Mouse (Mus musculus) stomach, embryonic 14.5 days (tissue): ENCODE measurements around the gene Efhc1. TPM values are rescaled to one million over a fixed set of nuclear protein-coding genes. Genes with fewer than 3 reads are reported as not detected.

ENCODE experiments used
- ATAC-seq: fragments of 200-750 bp; cut with Nextera tagmentation; 2 replicates; pipeline ENCODE4 v1.8.0; 2017; ENCODE audit warnings: low read depth, moderate TSS enrichment; ENCODE audit not compliant: insufficient number of reproducible peaks, insufficient read depth, low FRiP score
- H3K27ac ChIP-seq: fragments of 300-500 bp; sonication (generic); 2 replicates; pipeline ENCODE4 v1.5.1; 2014; ENCODE audit warnings: mild to moderate bottlenecking, low read length, moderate library complexity, mixed read lengths
- H3K27me3 ChIP-seq: fragments of 300-500 bp; sonication (generic); 2 replicates; pipeline ENCODE4 v1.6.1; 2014; ENCODE audit warnings: low read length, control low read depth, mixed read lengths; ENCODE audit not compliant: control insufficient read depth, insufficient read depth
- H3K36me3 ChIP-seq: fragments of 300-500 bp; sonication (generic); 2 replicates; pipeline ENCODE4 v1.6.1; 2014; ENCODE audit warnings: mild to moderate bottlenecking, control low read depth, low read length, moderate library complexity, mixed read lengths; ENCODE audit not compliant: control insufficient read depth, insufficient read depth
- H3K4me1 ChIP-seq: fragments of 300-500 bp; sonication (generic); 2 replicates; pipeline ENCODE4 v1.6.1; 2014; ENCODE audit warnings: low read length, control low read depth, mixed read lengths; ENCODE audit not compliant: control insufficient read depth, insufficient read depth
- H3K4me2 ChIP-seq: fragments of 300-500 bp; sonication (generic); replicated peaks from 2 replicates; pipeline ENCODE4 v1.6.1; 2014; ENCODE audit warnings: low read depth, low read length, control low read depth
- H3K4me3 ChIP-seq: fragments of 300-500 bp; sonication (generic); 2 replicates; pipeline ENCODE4 v1.5.1; 2014; ENCODE audit warnings: low read depth, low read length, control low read depth
- H3K9ac ChIP-seq: fragments of 300-500 bp; sonication (generic); replicated peaks from 2 replicates; pipeline ENCODE4 v1.6.1; 2014; ENCODE audit warnings: low read depth, mild to moderate bottlenecking, control low read depth, low read length, moderate library complexity, mixed read lengths
- H3K9me3 ChIP-seq: fragments of 300-500 bp; sonication (generic); 2 replicates; pipeline ENCODE4 v1.6.1; 2016; ENCODE audit warnings: low read depth, low read length, control low read depth; ENCODE audit not compliant: control insufficient read depth
- WGBS: fragments of 180-500 bp; shearing (Covaris S2); extraction: QIAGEN DNeasy Blood & Tissue Kit; methylation state at CpG from one replicate; pipeline ENCODE4 v1.1.7; 2014; 5-methylcytosine and 5-hydroxymethylcytosine counted together
- polyA plus RNA-seq: library from polyadenylated mRNA; unstranded; fragments of >200 nt; fragmentation: Nextera tagmentation; extraction: Ambion mirVana; gene quantifications from 2 replicates; pipeline ENCODE4 v1.2.1, GENCODE M21; 2014

Efhc1 gene
- polyA plus RNA-seq, 1 experiment from 2014 or later: 3.6 TPM

DNA sequence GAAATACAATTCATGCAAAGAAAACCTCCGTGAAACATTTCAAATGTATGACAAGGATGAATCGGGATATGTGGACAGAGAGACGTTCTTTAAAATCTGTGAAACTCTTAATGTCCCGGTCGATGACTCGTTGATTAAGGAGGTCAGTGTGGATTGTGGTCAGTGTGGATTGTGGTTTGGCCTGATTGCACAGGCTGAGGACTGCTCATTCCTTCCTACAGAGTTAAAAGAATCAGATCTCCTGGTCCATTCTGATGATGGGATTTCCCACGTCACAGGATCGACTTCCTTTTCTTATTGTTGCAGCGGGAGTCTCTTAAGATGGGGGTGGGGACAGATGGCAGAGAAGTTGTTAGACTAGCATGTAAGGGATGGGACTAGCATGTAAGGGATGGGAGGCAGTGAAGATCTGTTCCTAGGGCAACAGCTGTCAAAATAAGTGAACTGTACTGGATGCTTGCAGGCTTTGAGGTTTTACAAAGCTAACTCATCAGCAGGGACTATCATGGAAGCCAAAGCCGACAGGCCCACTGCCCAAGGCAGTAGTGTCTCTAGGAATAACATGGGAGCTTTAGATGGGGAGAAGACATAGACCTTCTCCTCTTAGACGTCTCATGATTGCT, 38.1 kb downstream of the Efhc1 start:
- 89% methylated on average over 11 of the region's 11 CpGs for WGBS

DNA sequence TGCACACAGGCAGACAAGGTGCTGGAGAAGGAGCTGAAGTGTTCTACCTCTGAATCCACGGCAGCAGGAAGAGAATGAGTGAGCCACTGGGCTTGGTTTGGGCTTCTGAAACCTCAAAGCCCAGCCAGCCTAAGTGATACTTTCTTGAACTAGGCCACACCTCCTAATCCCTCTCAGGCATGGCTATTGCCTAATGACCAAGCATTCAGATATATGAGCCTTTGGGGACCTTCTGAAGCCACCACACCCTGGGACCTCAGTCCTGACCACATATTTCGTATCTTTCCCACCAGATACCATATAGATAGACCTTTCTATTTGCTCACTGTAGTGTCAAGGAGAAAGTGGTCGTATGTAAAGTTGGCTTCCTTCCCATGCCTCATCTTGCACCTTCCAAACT, 42.3 kb downstream of the Efhc1 start:
- Histone ChIP-seq H3K27me3 (no peaks in the 10 kb centered on the region), H3K4me3 (no peak overlapping the region), H3K9ac (no peak overlapping the region), H3K4me2 (no peak overlapping the region), H3K36me3 (no peaks in the 10 kb centered on the region), H3K4me1 (no peaks in the 10 kb centered on the region), H3K9me3 (no peaks in the 10 kb centered on the region), H3K27ac (no peak overlapping the region)
- ATAC-seq: no peak
- 86% methylated on average over 3 of the region's 3 CpGs for WGBS

More for the DNA sequence above, 38.1 kb downstream of the Efhc1 start:
- H3K9ac ChIP-seq: no peak overlapping the region
- H3K27ac ChIP-seq: no peak overlapping the region
- H3K36me3 ChIP-seq: no peaks in the 10 kb centered on the region
- no peak overlapping the region for H3K4me2 ChIP-seq
- no peaks in the 10 kb centered on the region for H3K27me3 ChIP-seq
- H3K9me3 ChIP-seq: no peaks in the 10 kb centered on the region
- H3K4me1 ChIP-seq: no peaks in the 10 kb centered on the region
- H3K4me3 ChIP-seq: no peak overlapping the region
- no peak for ATAC-seq

DNA sequence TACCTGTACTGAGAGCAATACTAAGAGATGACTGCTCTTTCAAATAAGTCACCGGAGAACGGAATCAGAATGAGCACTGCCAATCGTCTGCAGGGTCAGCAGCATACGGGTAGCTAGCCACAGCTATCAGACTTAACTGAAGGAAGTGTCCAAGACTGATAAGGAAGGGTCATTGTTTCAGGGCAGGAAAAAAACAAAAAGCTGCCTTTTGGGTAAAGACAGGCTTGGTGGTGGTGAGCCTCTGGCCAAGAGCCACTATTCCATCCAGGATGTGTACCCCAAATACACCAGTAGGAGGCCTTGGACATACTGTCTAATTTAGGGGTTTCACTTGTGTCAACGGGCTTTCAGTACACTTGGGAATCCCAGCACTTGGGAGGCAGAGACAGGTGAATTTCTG, 42.9 kb downstream of the Efhc1 start:
- Histone ChIP-seq H3K4me1 (no peaks in the 10 kb centered on the region), H3K9me3 (no peaks in the 10 kb centered on the region), H3K27ac (no peak overlapping the region), H3K4me2 (no peak overlapping the region), H3K9ac (no peak overlapping the region), H3K4me3 (no peak overlapping the region), H3K36me3 (no peaks in the 10 kb centered on the region), H3K27me3 (no peaks in the 10 kb centered on the region)
- ATAC-seq: no peak
- 88% methylated on average over 5 of the region's 5 CpGs for WGBS

DNA sequence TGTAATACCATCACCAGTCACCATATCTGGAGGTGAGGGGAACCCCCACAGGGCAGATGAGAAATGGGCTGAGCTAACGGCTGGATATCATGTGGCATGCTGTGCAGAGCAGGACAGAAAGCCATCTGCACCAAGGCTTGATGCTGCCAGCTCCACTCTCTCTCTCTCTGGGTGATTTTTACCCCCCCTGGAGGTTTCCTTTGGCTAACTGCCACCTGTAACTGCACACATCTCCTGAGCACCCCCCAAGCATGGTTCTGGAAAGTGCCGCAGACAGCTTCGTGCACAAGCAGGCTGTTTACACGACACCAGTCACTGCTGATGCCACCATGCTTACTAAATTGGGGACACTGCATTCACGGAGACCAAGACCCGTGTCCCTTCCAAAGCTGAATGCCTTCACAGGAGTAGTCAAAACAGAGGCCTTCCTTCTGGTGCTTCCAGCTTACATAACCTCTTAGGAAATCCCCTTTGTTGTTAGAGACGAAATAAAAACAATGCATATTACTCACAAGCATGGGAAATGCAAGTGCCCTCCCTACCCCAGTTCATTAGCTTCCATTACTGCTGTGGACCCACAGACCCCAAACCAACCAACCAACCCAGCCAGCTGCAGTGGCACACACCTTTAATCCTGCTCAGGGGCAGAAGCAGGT, 44.0 kb downstream of the Efhc1 start:
- Histone ChIP-seq H3K9ac (no peak overlapping the region), H3K36me3 (no peaks in the 10 kb centered on the region), H3K4me2 (no peak overlapping the region), H3K9me3 (no peaks in the 10 kb centered on the region), H3K27ac (no peak overlapping the region), H3K4me3 (no peak overlapping the region), H3K4me1 (no peaks in the 10 kb centered on the region), H3K27me3 (no peaks in the 10 kb centered on the region)
- WGBS: 82% methylated on average over 7 of the region's 7 CpGs
- ATAC-seq: no peak

DNA sequence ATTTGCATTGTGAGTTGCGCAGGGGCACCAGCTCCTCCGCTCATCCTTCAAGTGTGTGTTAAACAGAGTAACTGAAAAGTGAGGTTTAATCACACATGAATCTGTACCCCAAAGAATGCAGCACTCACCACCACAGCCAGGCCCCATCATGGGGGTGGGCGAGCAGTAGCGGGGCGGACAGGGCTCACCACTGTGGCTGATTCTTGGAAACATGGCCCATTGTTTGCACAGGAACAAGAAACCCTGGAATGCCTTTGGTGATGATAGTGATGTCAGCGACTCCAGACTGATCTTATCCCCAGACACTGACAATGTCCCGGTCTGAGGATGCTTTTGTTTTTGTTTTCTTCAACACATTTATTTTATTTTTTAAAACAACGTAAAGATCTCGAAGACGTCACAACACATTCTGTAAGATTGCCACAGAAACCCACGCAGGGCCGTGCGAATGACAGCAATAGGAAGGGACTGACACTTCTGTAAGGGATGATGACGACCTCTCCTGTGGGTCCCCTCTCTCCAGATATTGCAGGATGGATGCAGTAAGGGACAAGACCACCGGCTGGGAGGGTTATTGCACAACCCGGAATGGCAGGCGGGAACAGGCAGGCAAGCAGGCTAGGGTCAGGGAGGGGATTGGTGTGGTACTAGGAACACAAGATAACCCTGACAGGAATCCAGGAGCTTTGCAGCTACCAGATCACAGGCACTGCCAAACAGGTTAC, 45.3 kb downstream of the Efhc1 start:
- WGBS: 61% methylated on average over 17 of the region's 17 CpGs
- no peak overlapping the region for H3K4me2 ChIP-seq
- H3K9me3 ChIP-seq: no peaks in the 10 kb centered on the region
- no peak overlapping the region for H3K4me3 ChIP-seq
- ATAC-seq: 0 out of 2 replicates have a peak, but pooled peaks have one; percentile 8
- H3K4me1 ChIP-seq: no peaks in the 10 kb centered on the region
- peaks cover 5% of the 10 kb centered on the region; the same call in 1 of the 2 replicates for H3K36me3 ChIP-seq
- no peaks in the 10 kb centered on the region for H3K27me3 ChIP-seq
- H3K9ac ChIP-seq: no peak overlapping the region
- no peak overlapping the region for H3K27ac ChIP-seq

DNA sequence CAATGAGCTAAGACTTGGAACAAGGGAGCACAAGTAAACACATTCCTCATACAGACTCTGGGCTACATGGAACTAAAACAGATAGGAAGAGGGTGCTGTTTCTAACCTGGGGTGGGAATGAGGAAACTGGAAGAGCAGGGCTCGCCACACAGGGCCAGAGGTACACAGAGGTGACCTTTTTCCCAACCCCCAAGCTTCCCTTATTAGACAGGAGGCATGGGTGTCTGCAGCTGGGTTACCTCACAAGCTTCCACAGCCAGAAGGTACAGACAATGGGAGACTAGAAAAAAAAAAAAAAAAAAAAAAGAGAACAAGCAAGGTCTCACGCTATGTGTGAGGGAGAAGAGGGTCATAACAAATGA, 45.9 kb downstream of the Efhc1 start:
- Histone ChIP-seq H3K36me3 (peaks cover 9% of the 10 kb centered on the region; the same call in 1 of the 2 replicates), H3K9me3 (no peaks in the 10 kb centered on the region), H3K27ac (no peak overlapping the region), H3K27me3 (no peaks in the 10 kb centered on the region), H3K4me3 (no peak overlapping the region), H3K9ac (no peak overlapping the region), H3K4me1 (no peaks in the 10 kb centered on the region), H3K4me2 (no peak overlapping the region)
- peak; percentile 26; the same call in 1 of the 2 replicates for ATAC-seq
- WGBS: 60% methylated on average over 2 of the region's 2 CpGs

DNA sequence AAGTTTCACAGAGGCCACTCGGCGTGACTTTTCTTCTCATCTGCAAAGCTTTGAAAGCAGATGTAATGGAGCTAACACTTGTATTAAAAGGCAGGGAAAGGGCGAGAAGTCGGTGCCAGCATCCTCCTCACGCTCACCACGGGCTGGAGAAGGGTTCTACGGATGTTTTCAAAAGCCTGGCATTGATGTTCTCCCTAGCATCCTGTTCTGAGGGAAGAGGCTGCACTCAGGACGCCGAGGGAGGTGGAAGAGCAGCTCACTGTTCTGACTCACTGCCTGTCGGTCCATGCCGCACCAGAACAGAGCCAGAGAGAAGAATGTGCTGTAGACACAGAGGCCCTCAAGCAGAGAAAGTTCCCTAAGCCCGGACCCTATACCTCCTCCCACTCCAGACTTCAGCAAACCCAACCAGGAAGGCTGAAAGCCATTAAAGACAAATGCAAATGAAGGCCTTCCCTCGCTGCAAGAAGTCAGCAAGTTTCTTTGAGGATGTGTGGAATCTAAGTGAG, 46.5 kb downstream of the Efhc1 start:
- no peak overlapping the region for H3K4me3 ChIP-seq
- no peak overlapping the region for H3K4me2 ChIP-seq
- H3K36me3 ChIP-seq: peaks cover 13% of the 10 kb centered on the region; the same call in 1 of the 2 replicates
- no peak overlapping the region for H3K27ac ChIP-seq
- WGBS: 63% methylated on average over 13 of the region's 13 CpGs
- no peaks in the 10 kb centered on the region for H3K4me1 ChIP-seq
- ATAC-seq: no peak
- H3K27me3 ChIP-seq: no peaks in the 10 kb centered on the region
- no peaks in the 10 kb centered on the region for H3K9me3 ChIP-seq
- no peak overlapping the region for H3K9ac ChIP-seq

DNA sequence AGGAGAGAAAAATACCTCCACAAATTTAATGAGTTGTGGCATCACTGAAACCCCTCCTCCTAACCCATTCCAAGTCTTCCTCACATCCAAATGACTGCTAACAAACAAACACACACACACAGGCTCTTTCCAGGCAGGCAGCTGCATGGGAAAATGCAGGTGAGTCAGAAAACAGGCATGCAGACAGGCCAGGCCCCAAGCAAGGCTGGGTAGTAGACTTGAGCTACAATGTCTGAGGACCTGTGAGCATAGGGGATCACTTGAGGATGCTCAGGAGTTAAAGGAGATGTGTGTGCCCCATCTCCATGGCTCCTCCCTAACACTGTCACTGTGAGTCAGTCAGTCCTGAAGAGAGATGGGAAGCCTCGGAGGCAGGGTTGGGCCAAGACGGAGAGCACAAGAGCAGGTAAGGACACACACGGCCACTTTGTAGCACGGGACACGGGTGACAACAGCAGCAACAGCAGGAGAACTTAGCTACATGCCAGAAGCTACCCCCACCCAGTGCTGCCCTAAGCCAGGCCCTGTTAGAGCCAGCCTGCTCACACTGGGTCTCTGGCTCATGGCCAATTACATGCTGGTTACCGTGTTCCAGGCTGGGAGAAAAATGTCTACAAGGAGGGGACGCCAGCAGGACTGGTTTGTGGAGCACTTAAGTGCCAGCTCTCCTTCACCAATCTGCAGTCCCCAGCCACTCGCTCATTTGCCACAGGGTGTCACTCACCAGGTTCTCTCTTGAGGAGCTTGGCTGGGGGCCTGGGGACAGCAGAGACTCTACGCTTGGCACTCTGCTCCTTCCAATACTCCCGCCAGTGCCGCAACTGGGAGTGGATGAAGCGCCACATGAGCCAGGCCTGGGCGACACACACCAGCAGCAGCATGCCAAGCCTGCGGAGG, 51.1 kb downstream of the Efhc1 start:
- Histone ChIP-seq H3K4me2 (no peak overlapping the region), H3K27me3 (no peaks in the 10 kb centered on the region), H3K27ac (no peak overlapping the region), H3K4me1 (no peaks in the 10 kb centered on the region), H3K4me3 (no peak overlapping the region), H3K9ac (no peak overlapping the region), H3K9me3 (no peaks in the 10 kb centered on the region), H3K36me3 (peaks cover 22% of the 10 kb centered on the region; the same call in 1 of the 2 replicates)
- whole genome bisulfite sequencing: 89% methylated on average over 14 of the region's 14 CpGs
- ATAC-seq: no peak
